Mouse (Mus musculus) kidney, postnatal 4 days (tissue): ENCODE data around the gene Imp4.
"Not testable (repeated sequence)": the region's sequence is repeated elsewhere in the genome, so short reads cannot be mapped to it uniquely, and the experiment has no call there.

Experiments
- DNase-seq, 2 experiments: peaks; one replicate each; pipeline ENCODE4 v3.0.0; 2021; ENCODE audit warnings: mixed read lengths in 2 of 2

Gene Imp4

DNA sequence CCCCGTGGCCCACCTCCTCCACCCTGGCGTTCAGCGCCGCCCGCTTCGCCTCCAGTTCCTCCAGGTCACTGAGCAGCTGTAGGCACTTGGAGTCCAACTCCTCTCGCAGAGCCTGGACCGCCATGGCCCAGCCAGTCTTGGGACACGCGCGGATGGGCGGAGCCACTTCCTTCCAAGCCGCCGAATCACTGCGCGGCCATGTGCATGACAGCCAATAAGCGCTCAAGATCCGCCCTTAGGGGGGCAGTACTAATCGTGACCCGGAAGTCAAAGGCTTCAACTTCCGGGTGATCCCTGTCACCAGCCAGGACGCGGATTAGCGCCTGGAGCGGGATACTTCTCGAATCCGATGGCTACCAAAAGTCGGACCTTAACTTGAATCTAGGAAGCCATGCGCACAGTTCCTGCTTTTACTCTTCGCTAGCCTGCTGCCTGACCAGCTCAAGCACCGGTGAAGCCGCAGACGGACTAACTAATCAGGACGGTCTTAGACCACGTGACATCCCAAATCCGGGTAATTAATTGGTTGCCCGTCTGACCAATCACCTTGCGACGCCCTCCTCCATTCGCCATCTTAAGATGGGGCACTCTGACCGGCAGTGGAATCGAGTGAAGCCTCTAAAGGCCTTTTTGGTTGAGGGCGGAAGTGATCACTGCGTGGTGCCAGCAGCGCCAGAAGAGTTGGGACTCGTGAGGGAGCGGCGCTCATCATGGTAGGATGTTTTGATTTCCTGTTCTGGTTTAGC, at the start of gene Imp4, which contains the start of gene Ccdc115:
Gene Imp4, plus strand, starts transcription at position 637 of the 746 bp plus-strand sequence.
Gene Ccdc115, minus strand, starts transcription at position 458 of the 746 bp plus-strand sequence.
- DNase-seq = peak; percentile 95 to 98

DNA sequence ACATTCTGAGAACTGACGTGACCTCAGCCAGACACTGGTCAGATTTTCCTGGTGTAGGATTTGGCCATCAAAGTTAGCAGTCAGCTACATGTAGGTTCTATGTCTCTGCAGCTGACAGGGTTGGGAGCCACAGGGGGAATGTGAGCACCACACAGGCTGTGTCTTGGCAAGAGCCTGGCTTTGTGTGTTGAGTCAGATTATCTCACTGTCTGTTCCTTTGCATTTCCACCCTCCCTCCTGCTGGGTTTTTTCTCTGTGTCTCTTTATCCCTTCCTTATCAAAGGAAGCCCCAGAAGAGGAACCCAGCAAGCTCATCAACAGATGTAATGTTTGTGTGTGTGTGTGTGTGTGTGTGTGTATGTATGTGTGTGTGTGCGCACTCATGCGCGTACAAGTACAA, 43.3 kb upstream of the Imp4 start:
- no peak for DNase-seq

DNA sequence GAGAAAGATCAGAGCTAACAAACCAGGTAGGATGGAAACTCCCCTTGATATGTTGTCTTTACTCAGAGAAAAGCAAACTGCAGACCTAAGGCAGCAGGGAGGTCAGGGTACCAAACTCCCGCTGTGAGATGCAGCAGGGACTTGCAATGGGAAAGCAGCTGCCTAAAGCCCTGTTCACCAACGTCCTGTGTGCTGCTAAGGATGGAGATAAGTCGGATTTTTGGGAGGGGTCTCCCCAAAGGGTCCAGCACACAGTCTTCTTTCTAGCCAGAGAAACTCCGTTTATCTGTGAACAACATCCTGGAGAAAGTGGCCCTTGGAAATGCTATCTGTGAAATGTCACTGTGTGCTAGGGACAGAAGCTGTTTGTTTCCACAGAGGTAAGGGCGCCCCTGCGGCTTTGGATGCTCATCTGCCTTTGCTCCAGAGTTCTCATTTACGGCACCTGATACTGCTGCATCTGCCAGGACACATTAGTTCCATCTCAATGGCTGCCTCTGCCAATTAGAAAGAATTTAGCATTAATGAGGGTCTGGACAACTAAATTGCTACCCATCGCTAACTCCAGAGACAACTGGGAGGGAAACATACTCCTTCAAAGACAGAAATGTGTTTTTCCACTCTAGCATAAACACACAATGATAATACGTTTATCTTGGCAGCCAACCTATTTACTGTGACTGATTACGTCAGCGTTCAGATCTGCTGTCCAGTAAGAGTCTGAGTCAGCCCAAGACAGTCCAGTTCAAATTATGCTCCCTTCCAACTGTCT, 40.3 kb upstream of the Imp4 start:
- DNase-seq = no peak

DNA sequence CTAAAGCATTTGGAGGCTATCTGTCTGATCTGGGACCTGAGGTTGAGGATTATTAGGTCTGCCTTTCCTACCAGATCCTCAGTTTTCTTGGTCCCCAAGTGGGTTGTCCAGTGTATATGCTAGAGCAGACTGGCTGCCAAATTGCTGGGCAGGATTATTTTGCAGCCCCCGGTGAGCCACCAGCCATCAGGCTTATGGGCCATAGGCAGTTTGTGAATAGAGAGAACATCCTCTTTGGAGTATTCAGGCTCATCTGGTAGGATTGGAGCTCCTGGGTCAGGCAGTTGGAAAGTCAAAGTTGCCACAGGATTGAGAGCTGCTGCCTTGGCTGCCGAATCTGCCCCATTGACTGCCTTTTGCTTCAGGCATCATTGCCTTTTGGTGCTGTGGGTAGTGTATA, 11.2 kb upstream of the Imp4 start:
- no peak for DNase-seq

DNA sequence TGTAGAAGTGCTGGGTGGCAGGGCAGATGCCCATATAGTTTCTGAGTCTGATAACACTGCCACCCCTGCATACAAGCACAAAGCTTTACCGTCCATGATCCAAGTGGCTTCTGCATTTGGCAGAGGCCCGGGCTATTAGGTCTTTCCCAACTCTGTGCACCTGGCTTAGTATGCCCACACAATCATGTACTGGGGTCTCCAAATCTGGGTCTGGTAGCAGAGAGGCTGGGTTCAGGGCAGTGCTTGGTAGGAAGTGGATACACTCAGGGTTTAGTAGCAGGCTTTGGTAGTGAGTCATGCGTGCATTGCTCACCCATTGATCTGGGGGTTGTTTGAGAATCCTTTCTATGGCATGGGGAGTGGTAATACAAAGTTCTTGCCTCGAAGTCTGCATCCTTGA, 10.4 kb upstream of the Imp4 start:
- no peak for DNase-seq

DNA sequence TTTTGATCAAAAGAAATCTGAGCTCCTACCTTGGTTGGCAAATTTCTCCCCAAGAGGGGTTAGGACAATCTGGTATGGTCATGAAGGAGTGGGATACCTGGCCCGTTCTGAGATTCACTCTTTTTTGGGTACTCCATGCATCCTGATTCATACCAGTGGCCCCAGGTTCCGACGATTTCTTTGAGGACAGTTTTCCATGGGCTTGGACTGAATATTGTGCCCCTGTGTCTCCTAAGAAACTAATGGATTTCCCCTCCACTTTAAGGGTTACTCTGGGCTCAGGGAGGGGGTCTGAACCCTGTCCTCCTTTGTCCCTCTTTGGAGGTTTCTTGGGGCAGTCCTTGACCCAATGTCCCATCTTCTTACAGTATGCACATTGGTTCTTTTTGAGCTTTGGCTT, 8.7 kb upstream of the Imp4 start:
- no peak for DNase-seq

DNA sequence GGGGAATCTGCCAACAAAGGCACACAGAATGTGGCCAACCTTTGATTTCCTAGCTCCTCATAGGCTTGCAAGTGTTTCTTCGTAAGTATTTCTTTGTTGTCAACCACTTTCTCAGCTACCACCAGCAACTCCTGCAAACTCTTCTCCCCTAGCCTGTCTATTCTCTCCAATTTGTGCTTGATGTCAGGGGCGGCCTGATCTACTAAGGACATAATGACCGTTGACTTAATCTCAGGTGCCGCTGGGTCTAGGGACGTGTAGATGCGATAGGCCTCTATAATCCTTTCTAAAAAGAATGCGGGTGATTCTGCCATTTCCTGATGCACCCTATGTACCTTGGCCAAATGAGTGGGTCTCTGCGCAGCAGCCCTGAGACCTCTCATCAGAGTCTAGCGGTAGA, 8.2 kb upstream of the Imp4 start:
- DNase-seq = no peak

DNA sequence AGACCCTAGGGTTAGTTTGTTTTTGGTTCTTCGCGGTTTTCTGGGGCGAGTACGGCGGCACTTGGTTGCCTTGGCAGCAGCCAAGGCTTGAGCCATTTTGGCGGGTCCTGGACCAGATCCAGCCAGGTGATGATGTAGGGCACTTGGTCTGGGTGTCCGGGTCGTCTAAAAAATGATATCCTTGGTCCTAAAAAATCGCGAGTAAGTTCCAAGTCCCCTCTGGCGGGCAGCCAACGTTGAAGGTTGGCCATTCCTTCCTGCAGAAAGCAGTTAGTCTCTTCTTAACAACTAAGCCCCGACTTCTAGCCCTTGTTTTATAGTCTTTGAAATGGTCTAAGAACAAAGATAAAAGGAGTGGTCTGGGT, 7.3 kb upstream of the Imp4 start:
- DNase-seq = peak; percentile 62 to 71

DNA sequence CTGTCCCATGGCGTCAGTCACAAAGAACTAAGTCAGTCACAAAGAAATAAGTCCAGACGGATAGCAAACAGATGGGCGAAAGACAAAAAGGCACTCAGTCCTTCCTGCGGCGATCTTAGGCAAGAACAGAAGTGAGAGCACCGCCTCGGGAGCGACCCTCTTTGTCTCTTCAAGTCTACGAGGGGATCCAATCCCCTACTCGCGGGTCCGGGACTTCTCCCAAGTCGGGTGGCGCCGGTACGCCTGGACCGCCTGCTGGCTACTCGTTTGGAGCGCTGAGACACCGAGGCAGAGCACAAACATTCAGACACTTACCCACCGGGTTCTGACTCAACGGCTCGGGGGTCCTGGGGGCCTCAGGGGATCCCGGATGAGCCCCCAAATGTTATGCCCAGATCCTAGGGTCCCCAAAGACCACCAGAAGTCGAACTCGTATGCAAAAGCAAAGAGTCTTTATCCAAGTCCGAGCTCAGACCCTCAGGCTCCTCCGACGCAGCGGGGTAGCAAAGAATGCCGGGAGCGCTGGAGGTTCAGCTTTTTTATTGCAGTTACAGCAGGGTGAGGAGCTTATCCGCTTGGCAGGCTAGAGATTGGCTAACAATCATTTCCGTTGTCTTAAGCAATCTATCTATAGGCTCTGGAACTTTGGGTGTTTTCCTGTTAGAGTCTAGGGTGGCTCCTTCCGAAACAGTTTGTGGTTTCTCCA, 6.7 kb upstream of the Imp4 start:
- peak; percentile 56 to 70 for DNase-seq

DNA sequence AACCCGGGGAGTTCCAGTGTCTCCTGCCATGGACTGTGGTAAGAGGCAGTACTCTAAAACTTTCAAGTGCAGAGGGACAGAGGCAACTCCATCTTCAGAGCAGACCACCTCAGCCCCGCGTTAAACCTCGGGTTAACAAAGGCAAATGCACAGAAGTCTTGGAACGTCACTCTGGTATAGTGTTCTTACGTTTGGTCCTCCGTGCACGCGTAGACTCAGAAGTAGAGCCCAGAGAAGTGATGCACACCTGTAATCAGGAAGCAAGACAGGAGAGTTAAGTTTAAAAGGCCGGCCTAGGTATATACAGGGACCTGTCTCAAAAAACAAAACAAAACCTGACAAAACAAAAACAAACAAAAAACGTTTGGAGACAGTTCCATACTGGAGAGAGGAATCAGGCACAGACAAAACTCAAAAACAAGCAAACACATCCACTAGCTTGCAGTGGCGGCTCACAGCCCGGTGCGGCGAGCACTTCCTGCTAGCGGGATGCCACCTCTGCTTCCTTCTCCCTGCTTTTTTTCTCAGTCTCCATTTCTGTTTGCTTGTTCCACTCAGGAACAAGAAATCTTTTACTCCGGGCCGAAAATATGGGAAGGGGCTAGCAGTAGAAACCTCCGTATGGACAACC, 5.6 kb upstream of the Imp4 start:
- DNase-seq = peak; percentile 36 to 56

DNA sequence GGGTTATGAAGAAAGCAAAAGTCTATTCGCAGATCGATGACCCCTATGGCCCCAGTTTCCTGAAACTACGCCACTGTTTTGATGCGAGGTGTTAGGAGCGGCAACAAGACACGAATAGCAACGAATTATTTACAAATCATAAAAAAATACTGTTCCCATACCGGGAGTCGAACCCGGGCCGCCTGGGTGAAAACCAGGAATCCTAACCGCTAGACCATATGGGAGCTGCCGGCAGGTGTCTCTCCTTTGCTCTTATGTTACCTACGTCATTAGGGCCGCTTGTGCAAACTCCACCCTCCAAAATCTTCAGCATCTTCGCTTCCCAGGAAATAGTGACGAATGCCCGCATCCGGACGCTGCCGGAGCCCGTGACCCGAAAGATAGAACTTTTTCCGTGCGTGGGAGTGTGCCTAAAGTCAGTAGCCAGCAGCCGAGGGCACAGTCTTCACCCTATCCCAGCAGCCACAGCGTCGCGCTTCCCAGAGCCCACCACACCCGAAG, 4.9 kb upstream of the Imp4 start:
- DNase-seq = peak; percentile 91 to 92

DNA sequence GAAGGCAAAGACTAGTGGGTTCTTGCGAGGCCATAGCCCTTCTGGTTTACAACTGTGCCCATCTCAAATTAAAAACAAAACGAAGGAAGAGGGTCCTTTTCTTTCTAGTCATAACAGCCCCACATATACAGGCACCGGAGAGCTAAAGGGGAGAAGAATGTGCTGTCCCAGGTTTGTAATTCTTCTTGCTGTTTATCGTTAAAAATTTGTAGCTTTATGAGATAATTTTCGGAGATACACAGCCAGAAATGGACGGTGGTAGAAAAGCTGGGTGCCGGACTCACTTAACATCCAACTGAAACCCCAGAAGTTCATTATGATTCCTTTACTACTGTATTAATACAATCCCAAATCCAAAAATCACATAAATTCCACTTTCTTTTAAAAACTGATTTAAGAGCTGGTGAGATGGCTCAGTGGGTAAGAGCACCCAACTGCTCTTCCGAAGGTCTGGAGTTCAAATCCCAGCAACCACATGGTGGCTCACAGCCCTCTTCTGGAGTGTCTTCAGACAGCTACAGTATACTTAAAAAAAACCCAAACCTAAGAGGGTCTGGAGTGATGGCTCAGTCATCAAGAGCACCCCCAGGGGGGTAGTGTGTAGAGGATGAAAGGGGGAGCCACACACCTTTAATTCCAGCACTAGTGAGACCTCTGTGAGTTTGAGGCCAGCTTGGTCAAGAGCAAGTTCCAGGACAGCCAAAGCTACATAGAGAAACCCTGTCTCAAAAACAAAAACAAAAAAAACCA, 4.1 kb upstream of the Imp4 start:
- no peak for DNase-seq

DNA sequence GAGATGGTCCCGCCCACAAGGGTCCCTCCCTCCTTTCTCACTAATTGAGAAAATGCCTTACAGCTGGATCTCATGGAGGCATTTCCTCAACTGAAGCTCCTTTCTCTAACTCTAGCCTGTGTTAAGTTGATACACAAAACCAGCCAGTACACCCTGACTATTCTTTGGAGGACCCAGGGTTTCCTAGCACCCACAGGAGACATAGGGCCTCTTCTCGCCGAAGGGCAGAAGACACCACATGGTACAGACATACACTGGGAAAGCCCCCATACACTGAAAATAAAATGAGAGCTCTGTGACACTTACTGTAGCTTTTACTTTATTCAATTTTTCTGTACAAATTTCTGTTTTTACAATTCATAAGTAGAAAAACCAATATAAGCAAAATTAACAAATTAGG, 3.3 kb upstream of the Imp4 start:
- no peak for DNase-seq

DNA sequence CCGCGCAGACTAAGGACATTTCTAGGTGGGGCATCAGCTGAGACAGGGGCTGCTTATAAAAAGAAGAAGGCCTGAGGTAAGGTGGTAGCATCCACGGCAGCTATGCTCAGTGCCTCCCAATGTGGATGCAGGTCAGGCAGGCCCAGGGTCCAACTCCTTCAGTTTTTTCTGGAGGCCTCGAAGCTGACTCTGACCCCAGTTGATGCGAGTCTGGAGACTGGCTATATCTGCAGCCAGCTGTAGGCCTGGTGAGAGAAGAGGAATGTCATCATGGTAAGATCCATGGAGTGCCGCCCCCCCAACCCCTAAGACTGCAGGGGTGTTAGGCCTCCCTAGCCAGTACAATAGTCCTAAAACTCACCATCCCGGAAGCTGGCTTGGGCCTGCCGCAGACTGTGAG, 2.3 kb upstream of the Imp4 start:
- DNase-seq = not testable (repeated sequence)

DNA sequence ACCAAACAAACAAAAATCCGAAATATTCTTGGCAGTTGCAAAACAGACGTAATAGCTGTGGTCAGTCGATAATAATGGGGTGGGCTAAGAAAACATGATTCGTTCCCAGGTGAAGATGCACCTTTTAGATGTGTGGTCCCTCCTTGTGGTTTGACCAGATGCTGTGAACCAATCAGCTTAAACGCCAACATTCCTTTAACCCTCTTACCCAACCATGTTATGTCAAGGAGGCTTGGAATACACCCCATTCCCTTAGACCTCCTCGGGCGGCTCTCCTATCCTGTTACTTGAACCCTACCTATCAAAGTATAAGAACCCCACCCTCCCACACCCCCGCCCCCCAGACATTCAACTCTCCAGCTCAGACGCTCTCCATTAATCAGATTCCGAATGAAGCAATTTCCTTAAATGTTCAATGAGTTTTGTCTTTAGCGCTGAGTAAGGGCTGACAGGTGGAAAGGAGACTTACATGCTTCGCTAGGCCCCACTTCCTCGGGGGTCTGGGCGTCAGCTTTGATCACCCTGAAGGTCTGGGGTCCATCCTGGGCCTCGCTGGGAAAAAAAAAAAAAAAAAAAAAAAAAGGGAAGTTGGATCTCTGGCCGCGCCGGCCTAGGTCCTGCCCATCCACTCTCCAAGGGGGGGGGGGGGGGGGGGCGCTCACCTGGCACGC, 1.1 kb upstream of the Imp4 start:
- DNase-seq = no peak

DNA sequence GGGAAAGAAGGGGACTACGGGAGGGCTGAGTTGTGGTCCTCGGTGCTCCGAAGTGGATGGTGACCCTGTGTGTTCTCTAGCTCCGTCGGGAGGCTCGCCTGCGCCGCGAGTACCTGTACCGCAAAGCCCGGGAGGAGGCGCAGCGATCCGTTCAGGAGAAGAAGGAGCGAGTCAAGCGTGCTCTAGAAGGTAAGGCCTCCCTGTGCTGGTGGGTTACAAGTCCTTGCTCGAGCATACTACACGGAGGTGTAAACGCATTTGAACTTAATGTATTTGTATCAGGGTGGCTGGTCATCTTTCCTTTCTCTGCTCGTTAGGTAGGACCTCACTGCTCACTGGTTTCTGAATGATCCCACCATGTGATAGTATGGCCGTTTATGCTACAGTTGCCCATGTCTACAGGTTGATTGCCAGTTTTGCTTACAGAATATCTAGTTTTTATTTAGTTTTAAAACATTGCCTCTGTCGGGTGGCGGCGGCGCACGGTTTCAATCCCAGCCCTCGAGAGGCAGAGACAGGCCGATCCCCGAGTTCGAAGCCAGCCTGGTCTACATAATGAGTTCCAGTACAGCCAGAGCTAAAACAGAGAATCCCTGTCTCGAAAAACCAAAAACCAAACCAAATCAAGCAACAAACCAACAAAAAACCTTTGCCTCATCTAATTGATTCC, 445 bp downstream of the Imp4 start:
- DNase-seq = peak in 1 of 2 experiments; percentile 11

DNA sequence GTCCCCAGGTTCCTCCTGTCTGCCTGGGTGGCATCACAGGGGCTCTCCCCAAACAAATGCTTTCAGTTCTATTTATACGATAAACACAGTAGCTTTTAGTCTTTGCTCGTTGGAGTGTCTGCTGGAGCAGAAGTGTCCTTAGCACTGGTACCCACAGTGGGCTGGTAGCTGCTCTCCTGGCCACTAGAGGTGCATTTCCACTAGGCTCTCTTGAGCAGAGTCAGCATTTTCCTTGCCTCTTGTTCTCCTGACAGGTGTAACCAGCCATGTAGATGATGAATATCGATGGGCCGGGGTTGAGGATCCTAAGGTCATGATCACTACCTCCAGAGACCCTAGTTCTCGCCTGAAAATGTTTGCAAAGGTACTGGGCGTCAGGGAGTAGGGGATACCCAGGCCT, 3.5 kb downstream of the Imp4 start:
- DNase-seq = no peak

DNA sequence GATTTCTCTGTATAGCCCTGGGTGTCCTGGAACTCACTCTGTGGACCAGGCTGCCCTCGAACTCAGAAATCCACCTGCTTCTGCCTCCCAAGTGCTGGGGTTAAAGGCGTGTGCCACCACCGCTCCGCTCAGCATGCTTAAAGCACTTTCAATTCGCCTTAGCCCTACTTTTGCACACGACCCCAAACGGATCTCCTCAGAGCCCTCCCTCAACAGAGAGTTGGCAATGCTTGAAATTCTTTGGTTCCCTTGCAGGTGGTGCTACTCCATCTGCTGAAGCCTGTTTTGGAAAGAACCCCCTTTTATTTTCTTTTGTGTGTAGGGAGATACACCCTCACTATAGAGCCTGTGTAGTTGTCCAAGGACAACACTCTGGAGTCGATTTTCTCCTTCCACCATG, 18.8 kb downstream of the Imp4 start:
- DNase-seq = no peak

DNA sequence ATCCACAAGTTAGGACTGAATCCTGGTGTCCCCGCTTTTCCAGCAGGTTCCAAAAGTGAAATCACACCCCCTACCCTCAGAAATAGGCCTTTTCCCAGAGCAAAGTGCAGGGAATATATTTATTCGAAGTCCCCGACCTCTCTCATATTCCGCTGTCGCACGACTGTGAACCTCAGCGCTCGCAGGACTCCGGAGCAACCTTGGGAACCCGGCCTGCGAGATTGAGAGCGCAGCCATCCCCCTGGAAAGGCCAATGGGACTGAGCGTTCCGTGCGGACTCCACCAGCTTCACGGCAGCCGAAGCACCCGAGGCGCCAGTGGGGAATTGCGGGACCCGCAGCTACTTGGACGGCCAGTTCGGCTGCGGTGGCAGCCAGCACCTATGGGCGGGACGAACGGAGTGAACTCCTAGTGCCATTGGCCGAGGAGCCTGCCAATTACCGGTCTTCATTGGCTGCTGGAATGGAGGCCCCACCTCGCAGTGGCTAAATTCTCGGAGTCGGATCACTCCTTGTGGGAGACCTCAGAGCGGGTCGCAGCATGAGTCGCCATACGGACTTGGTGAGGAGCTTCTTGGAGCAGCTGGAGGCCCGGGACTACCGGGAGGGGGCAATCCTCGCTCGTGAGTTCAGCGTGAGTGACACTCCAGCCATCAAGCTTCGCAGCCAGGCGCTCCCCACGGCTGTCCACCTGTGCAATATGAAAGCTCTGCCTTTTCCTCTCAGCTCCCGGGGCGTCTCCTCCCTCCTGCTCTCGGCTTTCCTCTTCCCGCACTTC, 19.8 kb downstream of the Imp4 start, which contains the start of gene Ptpn18:
Gene Ptpn18, plus strand, starts transcription at position 479 of the 777 bp plus-strand sequence.
- peak; percentile 95 for DNase-seq

DNA sequence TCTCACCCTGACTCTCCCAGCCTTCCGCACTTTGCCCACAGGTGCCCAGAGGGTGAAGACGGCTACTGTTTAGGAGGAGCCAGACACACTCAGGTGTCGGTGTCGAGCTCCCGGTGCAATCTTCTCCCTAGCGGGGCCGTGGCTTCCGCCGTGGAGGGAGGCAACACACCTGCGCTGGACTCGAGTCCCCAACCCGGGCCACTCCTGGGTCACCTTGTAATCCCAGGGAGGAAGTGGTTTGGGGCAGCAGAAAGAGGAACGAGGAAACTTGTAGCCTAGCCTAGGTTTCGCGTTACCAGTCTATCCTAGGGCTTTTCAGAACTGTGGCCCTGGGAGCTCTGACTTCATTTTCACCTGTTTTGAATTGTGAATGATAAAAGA, 20.4 kb downstream of the Imp4 start:
- DNase-seq = peak in 1 of 2 experiments; percentile 50
